Mouse (Mus musculus) CH12.LX (cell line): ENCODE data around the gene Gm45713. TPM values are rescaled to one million over a fixed set of nuclear protein-coding genes. Genes with fewer than 3 reads are reported as not detected.

ENCODE experiments used
- DNase-seq: peaks from one replicate; pipeline ENCODE4 v3.0.0-alpha.2; 2013; ENCODE audit errors: extremely low read depth
- H3K27ac ChIP-seq: 2 replicates; pipeline ENCODE4 v1.5.1; 2012; ENCODE audit warnings: low read depth, mild to moderate bottlenecking, control low read depth, moderate library complexity; ENCODE audit not compliant: insufficient read depth
- H3K27me3 ChIP-seq: replicated peaks from 2 replicates; pipeline ENCODE3; 2012; ENCODE audit warnings: inconsistent platforms
- H3K36me3 ChIP-seq, 2 experiments: replicated peaks in 1 of 2; 2 replicates each; pipeline versions ENCODE3 to v1.6.1; 2012; ENCODE audit warnings: inconsistent platforms in 1 of 2, low read length in 1 of 2, mild to moderate bottlenecking in 1 of 2, mixed read lengths in 1 of 2, moderate library complexity in 1 of 2; ENCODE audit not compliant: control insufficient read depth in 1 of 2, insufficient read depth in 1 of 2
- H3K4me1 ChIP-seq, 2 experiments: 2 replicates each; pipeline ENCODE4 v1.6.1; 2012; ENCODE audit warnings: inconsistent platforms in 1 of 2, moderate library complexity in 1 of 2; ENCODE audit not compliant: insufficient read depth in 2 of 2, control insufficient read depth in 1 of 2
- H3K4me2 ChIP-seq: 2 replicates; pipeline ENCODE4 v1.6.1; 2012; ENCODE audit warnings: low read depth, mild to moderate bottlenecking, control low read depth; ENCODE audit not compliant: poor library complexity, insufficient read depth, severe bottlenecking
- H3K4me3 ChIP-seq, 3 experiments: fragments of 150-350 bp in 1 of 3; sonication (generic) in 1 of 3; replicated peaks in 1 of 3; 2 replicates each; pipeline versions ENCODE3 to v1.5.1; 2011 to 2012; ENCODE audit warnings: low read depth in 2 of 3, low read length in 2 of 3, mild to moderate bottlenecking in 2 of 3, moderate library complexity in 2 of 3, control low read depth in 1 of 3, improper control_type of control experiment in 1 of 3, inconsistent platforms in 1 of 3, mixed read lengths in 1 of 3; ENCODE audit not compliant: poor library complexity in 1 of 3
- H3K79me2 ChIP-seq: replicated peaks from 2 replicates; pipeline ENCODE4 v1.6.1; 2012; ENCODE audit warnings: mild to moderate bottlenecking, moderate library complexity; ENCODE audit not compliant: control insufficient read depth, poor library complexity, insufficient read depth, severe bottlenecking; ENCODE audit errors: extremely low read depth
- H3K9ac ChIP-seq: 2 replicates; pipeline ENCODE4 v1.6.1; 2012; ENCODE audit warnings: low read depth, mild to moderate bottlenecking, control low read depth, moderate library complexity; ENCODE audit not compliant: insufficient read depth
- H3K9me3 ChIP-seq: replicated peaks from 2 replicates; pipeline ENCODE3; 2012; ENCODE audit warnings: low read length, inconsistent platforms, mixed read lengths
- BHLHE40 ChIP-seq: IDR thresholded peaks from 2 replicates; pipeline ENCODE4 v1.6.1; 2011; ENCODE audit warnings: mild to moderate bottlenecking, low read depth, low read length, improper control_type of control experiment
- CTCF ChIP-seq, 2 experiments: IDR thresholded peaks in 1 of 2; conservative IDR thresholded peaks in 1 of 2; 2 replicates each; pipeline ENCODE4 v1.5.1; 2011 to 2012; ENCODE audit warnings: low read depth in 2 of 2, low read length in 2 of 2, improper control_type of control experiment in 1 of 2, inconsistent platforms in 1 of 2, mild to moderate bottlenecking in 1 of 2, moderate library complexity in 1 of 2
- EP300 ChIP-seq: IDR thresholded peaks from 2 replicates; pipeline ENCODE4 v1.6.1; 2011; ENCODE audit warnings: low read length, improper control_type of control experiment
- ETS1 ChIP-seq: conservative IDR thresholded peaks from 2 replicates; pipeline ENCODE4 v1.6.1; 2012; ENCODE audit warnings: low read depth, mild to moderate bottlenecking, inconsistent platforms, low read length, improper control_type of control experiment, moderate library complexity
- JUND ChIP-seq: conservative IDR thresholded peaks from 2 replicates; pipeline ENCODE4 v1.6.1; 2011; ENCODE audit warnings: low read depth, low read length, improper control_type of control experiment
- MAZ ChIP-seq: IDR thresholded peaks from 2 replicates; pipeline ENCODE4 v1.6.1; 2012; ENCODE audit warnings: low read depth, mild to moderate bottlenecking, inconsistent platforms, low read length, improper control_type of control experiment, moderate library complexity
- MEF2A ChIP-seq: IDR thresholded peaks from 2 replicates; pipeline ENCODE4 v1.6.1; 2014; ENCODE audit warnings: low read depth, mild to moderate bottlenecking, inconsistent platforms, low read length, improper control_type of control experiment, borderline replicate concordance
- MXI1 ChIP-seq: IDR thresholded peaks from 2 replicates; pipeline ENCODE4 v1.6.1; 2011; ENCODE audit warnings: mild to moderate bottlenecking, low read depth, low read length, improper control_type of control experiment
- NELFE ChIP-seq: IDR thresholded peaks from 2 replicates; pipeline ENCODE4 v1.6.1; 2011; ENCODE audit warnings: low read depth, low read length, improper control_type of control experiment
- NRF1 ChIP-seq: IDR thresholded peaks from 2 replicates; pipeline ENCODE4 v1.6.1; 2014; ENCODE audit warnings: low read depth, mild to moderate bottlenecking, inconsistent platforms, low read length, improper control_type of control experiment, moderate library complexity
- PAX5 ChIP-seq: IDR thresholded peaks from 2 replicates; pipeline ENCODE4 v1.6.1; 2012; ENCODE audit warnings: low read length, inconsistent platforms, mixed read lengths
- POLR2AphosphoS2 ChIP-seq: IDR thresholded peaks from 2 replicates; pipeline ENCODE4 v1.6.1; 2011; ENCODE audit warnings: low read depth, low read length, improper control_type of control experiment
- SMC3 ChIP-seq: IDR thresholded peaks from 2 replicates; pipeline ENCODE4 v1.6.1; 2011; ENCODE audit warnings: low read depth, low read length, improper control_type of control experiment
- TCF12 ChIP-seq: IDR thresholded peaks from 2 replicates; pipeline ENCODE4 v1.6.1; 2014; ENCODE audit warnings: low read depth, mild to moderate bottlenecking, inconsistent platforms, low read length, improper control_type of control experiment
- USF1 ChIP-seq: IDR thresholded peaks from 2 replicates; pipeline ENCODE4 v1.6.1; 2014; ENCODE audit warnings: low read depth, mild to moderate bottlenecking, inconsistent platforms, low read length, improper control_type of control experiment
- USF2 ChIP-seq: conservative IDR thresholded peaks from 2 replicates; pipeline ENCODE4 v1.6.1; 2011; ENCODE audit warnings: low read depth, low read length, improper control_type of control experiment
- ZC3H11A ChIP-seq: IDR thresholded peaks from 2 replicates; pipeline ENCODE4 v1.6.1; 2012; ENCODE audit warnings: low read depth, mild to moderate bottlenecking, inconsistent platforms, low read length, improper control_type of control experiment
- ZKSCAN1 ChIP-seq: IDR thresholded peaks from 2 replicates; pipeline ENCODE4 v1.6.1; 2012; ENCODE audit warnings: low read depth, inconsistent platforms, low read length, improper control_type of control experiment, borderline replicate concordance
- ZNF384 ChIP-seq: IDR thresholded peaks from 2 replicates; pipeline ENCODE4 v1.6.1; 2012; ENCODE audit warnings: low read depth, low read length, improper control_type of control experiment, inconsistent platforms
- dilution Hi-C: fragments of 300-500 bp; cut with MboI; formaldehyde crosslinking; loops from 2 replicates; pipeline ENCODE4 v1.14.3; 2020; ENCODE audit warnings: low sequenced_read_pairs; ENCODE audit not compliant: extremely low pct_unique_long_range_greater_than_20kb, extremely low pct_ligation_motif_present
- in situ Hi-C: fragments of 300-500 bp; cut with MboI; formaldehyde crosslinking; loops from 3 replicates; pipeline ENCODE4 v1.14.3; 2019; ENCODE audit warnings: low sequenced_read_pairs, low pct_ligation_motif_present, low pct_unique_long_range_greater_than_20kb, mixed read lengths
- polyA plus RNA-seq: library from polyadenylated mRNA; unstranded; fragments of >175 nt; gene quantifications from 2 replicates; pipeline ENCODE4 v1.2.1, GENCODE M21; 2012; ENCODE audit warnings: low read depth; ENCODE audit not compliant: insufficient read length
- total RNA-seq, 2 experiments: library from RNA; depleted of rRNA; stranded (reverse); fragments of 300-350 nt in 1 of 2; fragments of >200 nt in 1 of 2; gene quantifications; 2 replicates each; pipeline ENCODE4 v1.2.3; 2012 to 2014

Gene Gm45713
- total and polyA plus RNA-seq, 3 experiments: 2.2 TPM; not detected in 2

DNA sequence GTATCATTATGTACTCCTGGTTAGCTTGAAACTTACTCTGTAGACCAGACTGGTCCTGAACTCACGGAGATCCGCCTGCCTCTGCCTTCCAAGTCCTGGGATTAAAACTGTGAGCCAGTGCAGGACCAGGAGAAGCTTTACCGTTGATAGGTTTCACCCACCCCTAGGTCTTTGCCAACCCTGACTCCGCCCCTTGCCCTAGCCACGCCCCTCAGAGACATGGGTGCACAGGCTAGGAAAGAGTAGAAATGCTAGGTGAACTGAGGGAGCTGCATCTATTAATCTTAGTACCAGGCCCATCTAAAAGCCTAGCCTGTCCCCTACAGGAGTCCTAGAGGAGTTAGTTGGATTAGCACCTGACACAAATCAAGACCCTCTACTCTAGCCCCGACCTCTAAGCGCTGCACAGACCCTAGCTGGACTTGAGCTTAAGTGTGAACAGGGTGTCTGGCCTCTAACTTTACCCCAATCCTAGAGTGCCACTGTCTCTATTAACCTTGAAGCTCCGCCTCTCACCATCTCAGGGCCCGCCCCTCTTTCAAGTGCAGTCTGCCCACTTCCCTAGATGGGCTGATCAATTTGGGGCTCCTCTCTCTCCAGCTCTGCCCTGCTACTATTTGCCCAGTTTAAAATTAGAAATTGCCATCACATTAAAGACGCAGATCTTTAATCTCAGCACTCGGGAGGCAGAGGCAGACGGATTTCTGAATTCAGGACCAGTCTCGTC, 45.6 kb downstream of the Gm45713 start:
- H3K9me3 ChIP-seq: peaks cover 4% of the 10 kb centered on the region
- H3K27ac ChIP-seq: no peak overlapping the region
- H3K27me3 ChIP-seq: no peaks in the 10 kb centered on the region
- no peak overlapping the region for H3K9ac ChIP-seq
- in situ Hi-C loops (no loop called here), dilution Hi-C loops (no loop called here)
- H3K4me3 ChIP-seq: no peak overlapping the region
- H3K4me1 ChIP-seq: peaks cover 3 to 16% of the 10 kb centered on the region in 2 experiments
- TF ChIP-seq TCF12: no peak
- no peak for TF ChIP-seq SMC3
- TF ChIP-seq ZKSCAN1: no peak
- no peak for TF ChIP-seq ETS1
- no peak for TF ChIP-seq EP300
- no peak for TF ChIP-seq POLR2AphosphoS2
- no peak for TF ChIP-seq NRF1
- no peak for TF ChIP-seq MAZ
- no peaks in the 10 kb centered on the region for H3K79me2 ChIP-seq
- no peaks in the 10 kb centered on the region for H3K36me3 ChIP-seq
- no peak overlapping the region for H3K4me2 ChIP-seq
- DNase-seq: peak; percentile 41

DNA sequence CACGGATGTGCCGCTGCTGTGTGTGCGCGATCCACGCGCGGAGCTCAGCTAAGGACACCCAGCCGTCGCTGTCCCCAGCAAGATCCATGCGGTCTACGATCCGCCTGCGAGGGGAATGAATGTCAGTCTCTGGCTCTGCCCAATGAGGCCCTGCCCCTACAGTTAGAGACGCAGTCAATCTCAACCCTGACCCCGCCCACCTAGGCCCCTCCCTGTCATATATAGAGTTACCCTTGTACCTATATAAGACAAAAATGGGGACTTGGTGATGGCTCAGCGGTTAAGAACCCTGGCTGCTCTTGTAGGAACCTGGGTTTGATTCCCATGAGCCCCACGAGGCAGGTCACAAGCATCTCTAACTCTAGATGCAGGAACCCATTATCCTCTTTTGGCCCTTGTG, 47.4 kb downstream of the Gm45713 start:
- no peak overlapping the region for H3K4me2 ChIP-seq
- TF ChIP-seq USF1 (no peak), PAX5 (no peak), ZNF384 (no peak), MEF2A (no peak), ZC3H11A (no peak), NELFE (no peak), CTCF (conservative IDR thresholded peaks at IDR 0.05 in 1 of 2, IDR thresholded peaks at IDR 0.05 in 1 of 2; ENCODE audit: low read depth in 2 of 2, low read length in 2 of 2) (no peak), MXI1 (no peak), BHLHE40 (no peak), ETS1 (no peak), USF2 (no peak), JUND (no peak)
- TF ChIP-seq, all 38 proteins: peak for 0
- Histone ChIP-seq H3K27me3 (no peaks in the 10 kb centered on the region), H3K9me3 (peaks cover 4% of the 10 kb centered on the region), H3K79me2 (no peaks in the 10 kb centered on the region), H3K9ac (no peak overlapping the region), H3K4me1 (peaks cover 3 to 16% of the 10 kb centered on the region in 2 experiments), H3K36me3 (no peaks in the 10 kb centered on the region), H3K27ac (no peak overlapping the region), H3K4me3 (no peak overlapping the region)
- in situ Hi-C loops (no loop called here), dilution Hi-C loops (no loop called here)
- no peak for DNase-seq
